Mouse (Mus musculus): ENCODE measurements around the gene Gm5678.

The Gm5678 gene

DNA sequence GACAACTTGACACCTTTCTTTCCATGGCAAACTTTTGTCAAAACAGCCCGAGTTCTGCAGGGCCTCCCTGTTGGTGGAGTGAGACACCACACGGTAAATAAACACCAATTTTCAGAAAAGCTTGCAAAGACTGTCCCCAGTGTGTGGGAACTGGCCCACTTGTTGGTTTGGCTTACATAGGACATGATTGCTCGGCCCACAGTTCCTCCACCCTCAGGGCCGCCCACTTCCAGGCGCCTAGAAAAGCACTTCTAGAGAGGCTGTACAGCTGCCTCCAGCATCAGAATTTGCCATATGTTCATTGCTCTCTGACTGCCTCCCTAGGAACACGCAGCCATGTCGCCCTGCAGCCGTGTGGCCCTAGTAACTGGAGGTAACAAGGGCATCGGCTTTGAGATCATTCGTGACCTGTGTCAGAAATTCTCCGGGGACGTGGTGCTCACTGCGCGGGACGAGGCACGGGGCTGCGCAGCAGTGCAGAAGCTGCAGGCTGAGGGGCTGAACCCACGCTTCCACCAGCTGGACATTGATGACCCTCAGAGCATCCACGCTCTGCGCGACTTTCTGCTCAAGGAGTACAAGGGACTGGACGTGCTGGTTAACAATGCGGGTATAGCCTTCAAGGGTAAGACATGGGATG is at the start of gene Gm5678:
Gene Gm5678, plus strand, starts transcription at position 337 of the 640 bp plus-strand sequence.
- DNase-seq (ENCODE audit: low spot score in 2 of 2) = no peak

DNA sequence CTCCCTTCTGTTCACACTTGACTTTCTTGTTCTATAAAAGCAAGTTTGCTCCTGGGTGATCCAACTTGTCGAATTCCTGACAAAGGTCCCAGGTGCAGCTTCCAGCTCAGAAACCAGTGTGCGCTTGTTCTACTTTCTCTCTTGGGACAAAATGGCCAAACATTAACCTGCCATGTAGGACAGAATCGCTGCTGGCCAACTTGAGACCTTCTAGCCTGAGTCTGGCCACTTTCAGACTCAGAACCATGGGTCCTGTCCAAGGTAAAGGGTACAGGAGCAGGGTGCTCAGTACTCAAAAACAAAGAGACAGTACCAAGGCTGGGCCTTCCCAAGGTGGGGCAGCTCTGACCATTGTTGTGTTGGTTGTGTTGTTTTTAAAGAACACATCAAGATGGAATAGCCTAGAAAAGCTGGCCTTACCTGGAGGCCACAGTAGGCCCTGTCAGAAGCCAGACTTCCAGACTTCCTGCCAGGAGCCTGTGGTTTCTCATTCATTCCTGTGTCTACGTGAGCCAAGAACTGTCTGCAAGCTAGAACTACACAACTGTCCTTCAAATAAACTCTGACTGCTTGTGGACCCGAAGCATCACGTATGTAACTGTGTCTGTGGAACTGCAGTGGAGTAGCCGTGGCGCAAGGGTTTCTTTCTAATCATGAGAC is 49.4 kb upstream of the Gm5678 start:
- no peak for DNase-seq (ENCODE audit: low spot score in 2 of 2)

DNA sequence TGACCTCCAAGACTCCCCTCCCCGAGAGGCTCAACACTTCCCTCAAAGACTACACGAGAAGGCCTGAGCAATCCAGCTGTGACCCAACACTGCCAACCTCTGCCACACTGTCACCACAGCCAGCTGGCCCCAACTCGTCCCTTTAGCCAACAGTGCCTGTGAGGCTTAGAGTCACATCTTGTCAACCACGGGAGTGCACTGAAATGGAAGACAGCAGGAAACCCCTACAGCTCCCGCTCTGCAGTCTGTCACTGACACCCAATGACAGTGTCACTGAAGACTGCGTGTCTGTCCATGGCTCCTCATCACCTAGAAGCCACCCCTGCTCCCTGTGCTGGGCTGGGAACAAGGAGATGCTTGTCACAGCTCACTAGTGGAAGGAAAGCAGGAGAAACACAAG is 46.8 kb upstream of the Gm5678 start:
- DNase-seq (ENCODE audit: low spot score in 2 of 2) = no peak

DNA sequence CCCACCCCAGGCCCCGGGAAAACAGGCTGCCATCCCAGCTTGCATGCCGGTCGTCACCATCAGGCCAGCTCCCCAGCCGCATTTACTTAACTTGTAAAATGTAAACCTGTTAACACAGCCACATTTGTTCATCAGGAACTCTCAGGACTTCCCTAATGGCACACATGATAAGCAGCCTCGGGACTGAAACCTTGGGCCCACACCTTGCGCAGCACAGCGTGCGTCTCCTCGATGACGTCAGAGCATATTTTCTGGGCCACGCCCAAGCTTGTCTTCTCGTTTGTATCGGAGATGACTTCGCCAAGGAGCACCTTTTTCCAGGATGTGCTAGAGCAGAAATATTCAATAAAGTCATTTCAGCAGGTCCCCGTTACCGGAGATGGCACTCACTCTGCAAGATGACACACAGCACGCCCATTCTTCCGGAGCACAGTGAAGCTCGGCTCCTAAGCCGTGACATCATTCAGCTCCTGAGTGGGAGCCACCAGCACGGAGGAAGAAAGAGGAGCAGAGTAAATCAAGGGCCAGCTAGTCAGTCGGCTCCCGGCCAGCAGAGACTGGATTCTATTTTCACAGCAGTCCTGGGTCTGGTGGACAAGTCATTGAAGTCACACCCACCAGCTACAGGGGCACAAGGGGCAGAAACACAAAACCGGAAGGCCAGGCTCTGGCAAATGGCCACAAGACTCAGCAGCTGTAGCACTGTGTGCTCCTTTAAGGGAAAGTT is 42.8 kb upstream of the Gm5678 start:
- DNase-seq (ENCODE audit: low spot score in 2 of 2) = no peak

DNA sequence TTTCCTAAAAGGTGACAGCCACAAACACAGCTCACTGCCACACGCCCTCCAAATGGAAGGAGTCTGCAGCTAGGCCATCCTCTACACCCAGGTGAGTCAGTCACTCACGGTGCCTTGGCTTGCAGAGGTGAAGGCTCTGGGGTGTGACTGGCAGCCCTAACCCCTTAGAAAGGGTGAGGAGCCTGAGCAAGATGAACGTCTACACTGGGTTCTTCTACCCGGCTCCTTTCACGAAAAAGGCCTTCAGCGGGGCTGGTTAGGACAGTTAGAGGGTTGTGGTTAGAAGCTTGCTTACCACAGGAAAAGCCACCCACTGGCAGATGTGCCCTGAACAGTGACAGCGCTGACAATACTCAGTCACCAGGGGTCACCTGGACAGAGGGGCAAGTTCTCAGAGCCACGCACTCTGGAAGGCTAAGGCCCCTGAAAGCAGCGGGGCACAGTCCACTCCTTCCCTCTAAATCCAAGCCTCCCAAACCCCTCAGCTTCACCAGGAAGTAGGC is 42.1 kb upstream of the Gm5678 start:
- DNase-seq (ENCODE audit: low spot score in 2 of 2) = no peak

- no peak for DNase-seq (ENCODE audit: low spot score in 2 of 2)
Measured at GRCm38 (mm10) chr16:93586382-93586781, 41.5 kb upstream of the Gm5678 start.

GRCm38 (mm10) chr16:93588281-93588680 is 39.6 kb upstream of the Gm5678 start:
- DNase-seq (ENCODE audit: low spot score in 2 of 2) = no peak

GRCm38 (mm10) chr16:93590915-93591314 is 37.0 kb upstream of the Gm5678 start:
- DNase-seq (ENCODE audit: low spot score in 2 of 2) = peak; percentile 32 to 35

DNA sequence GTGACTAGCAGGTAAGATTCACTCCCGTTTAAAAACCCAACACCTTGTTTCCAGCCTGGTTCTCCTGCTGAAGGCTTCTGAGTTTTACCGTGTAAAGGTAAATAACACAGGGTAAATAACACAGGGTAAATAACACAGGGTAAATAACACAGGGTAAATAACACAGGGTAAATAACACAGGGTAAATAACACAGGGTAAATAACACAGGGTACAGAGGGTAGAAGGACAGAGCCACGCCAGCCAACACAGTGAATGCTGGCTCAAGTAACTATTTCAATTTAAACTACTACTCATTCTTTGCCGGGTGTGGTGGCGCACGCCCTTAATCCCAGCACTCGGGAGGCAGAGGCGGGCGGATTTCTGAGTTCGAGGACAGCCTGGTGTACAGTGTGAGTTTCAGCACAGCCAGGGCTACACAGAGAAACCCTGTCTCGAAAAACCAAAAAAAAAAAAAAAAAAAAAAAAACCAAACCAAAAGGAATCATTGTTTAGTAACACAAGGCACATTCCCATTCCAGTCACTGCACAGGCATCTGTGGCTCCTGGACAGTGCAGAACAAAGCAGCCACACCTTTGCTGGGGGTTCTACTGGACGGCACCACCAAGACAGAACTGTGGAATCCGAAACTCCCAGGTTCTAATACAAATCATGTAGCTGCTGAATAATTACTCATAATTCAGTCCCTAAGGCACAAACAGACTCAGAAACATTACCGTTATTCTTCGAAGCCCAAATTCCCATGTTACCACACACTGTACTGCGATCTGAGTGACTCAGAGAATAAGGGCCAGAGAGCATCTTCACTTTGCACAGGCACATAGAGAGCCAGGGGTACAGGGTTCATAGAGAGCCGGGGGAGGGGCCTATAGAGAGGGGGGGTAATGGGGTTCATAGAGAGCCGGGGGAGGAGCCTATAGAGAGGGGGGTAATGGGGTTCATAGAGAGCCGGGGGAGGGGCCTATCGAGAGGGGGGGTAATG is 36.2 kb upstream of the Gm5678 start:
- DNase-seq (ENCODE audit: low spot score in 2 of 2) = no peak

- DNase-seq (ENCODE audit: low spot score in 2 of 2) = no peak
Measured at GRCm38 (mm10) chr16:93592711-93593110, 35.2 kb upstream of the Gm5678 start.

DNA sequence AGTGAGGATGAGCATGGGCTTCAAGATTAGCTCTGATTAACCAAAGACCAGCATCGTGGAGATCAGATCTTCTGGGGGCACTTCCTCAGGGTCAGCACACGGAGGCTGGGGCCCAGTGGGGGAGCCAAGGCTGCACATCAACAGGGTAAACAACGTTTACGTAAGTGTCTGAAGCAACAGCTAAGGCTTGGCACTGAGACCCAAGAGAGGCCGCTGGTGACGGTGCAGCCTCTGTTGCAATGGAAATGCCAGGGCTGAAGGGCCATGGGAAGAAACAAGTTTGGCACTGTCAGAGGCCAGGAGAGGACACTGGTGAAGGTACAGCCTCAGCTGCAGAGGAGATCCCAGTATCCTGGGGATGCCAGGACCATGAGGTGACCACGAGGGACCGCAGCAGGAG is 34.5 kb upstream of the Gm5678 start:
- peak in 1 of 2 experiments; percentile 50 for DNase-seq (ENCODE audit: low spot score in 2 of 2)

DNA sequence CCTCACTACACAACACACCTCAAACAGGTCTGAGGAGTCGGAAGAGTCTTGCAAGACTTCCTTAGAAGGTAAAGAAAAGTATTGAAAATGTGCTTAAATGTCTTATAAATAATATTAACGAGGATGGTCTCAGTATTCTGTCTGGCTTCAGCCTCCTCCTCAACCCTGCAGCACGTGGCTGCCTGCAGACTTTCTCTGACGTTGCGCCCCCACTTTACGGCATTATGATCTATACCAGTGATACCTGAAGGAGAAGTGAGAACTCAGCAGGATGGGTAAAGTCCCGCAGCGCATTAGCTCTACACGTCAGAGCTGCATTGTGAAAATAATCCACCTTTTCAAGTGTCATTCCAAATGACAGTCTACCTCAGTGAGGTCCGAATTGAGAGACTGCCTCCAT is 33.4 kb upstream of the Gm5678 start:
- DNase-seq (ENCODE audit: low spot score in 2 of 2) = no peak

- no peak for DNase-seq (ENCODE audit: low spot score in 2 of 2)
Measured at GRCm38 (mm10) chr16:93595766-93596165, 32.1 kb upstream of the Gm5678 start.

DNA sequence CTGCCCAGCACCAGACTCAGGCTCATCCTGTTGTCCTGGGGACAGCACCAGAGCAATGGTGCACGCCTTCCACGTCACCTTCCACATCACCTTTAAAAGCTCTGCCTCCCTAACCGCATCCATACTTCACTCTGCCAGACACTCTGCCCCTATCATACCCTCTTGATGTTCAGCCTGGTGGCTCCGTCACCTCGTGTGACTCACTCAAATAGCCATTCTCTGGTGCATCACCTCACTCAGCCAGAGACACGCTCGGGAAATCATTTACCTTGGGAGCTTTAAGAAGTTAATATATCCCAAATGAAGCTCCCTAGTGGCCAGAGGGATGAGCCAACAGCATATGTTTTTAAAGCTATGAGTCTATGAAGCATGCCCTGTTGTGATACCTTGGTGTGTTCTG is 31.1 kb upstream of the Gm5678 start:
- no peak for DNase-seq (ENCODE audit: low spot score in 2 of 2)

GRCm38 (mm10) chr16:93597551-93597950 is 30.3 kb upstream of the Gm5678 start:
- no peak for DNase-seq (ENCODE audit: low spot score in 2 of 2)

- DNase-seq (ENCODE audit: low spot score in 2 of 2) = no peak
Measured at GRCm38 (mm10) chr16:93599461-93599860, 28.4 kb upstream of the Gm5678 start.

DNA sequence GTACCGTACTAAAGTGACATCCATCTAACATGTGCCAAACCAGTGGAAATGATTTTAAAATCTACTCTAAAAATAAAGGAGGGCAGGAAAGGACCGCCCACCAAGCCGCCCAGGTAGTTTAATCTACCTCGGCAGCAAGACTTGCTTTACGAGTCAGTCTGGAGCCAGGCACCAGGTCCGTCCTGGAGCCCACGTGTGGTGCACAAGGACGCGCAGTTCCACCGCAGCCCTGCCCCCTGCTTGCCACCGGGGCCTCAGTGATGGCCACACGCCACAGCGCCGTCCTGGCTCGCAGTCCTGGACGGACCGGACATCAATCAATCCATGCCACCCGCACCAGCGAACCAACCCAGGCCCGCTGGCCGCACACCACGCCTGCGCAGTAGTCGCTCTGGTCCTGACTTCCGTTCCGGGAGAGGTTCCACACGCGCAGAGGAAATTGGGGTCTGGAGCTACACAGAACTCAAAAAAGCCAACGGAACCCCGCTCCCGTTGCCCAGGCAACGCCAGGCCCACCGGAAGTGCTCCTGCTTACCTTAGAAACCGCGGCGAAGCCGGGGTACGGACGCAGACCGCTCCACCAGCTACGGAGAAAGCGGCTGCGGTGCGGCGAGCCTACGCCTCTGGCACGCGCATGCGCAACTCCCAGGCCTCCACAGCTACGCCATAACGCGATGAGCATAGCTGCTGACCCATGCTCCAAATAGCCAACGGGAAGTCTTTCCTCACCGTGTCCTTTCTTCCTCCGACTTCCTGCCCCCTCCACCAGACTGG is 24.3 kb upstream of the Gm5678 start, which contains the start of gene Setd4:
Gene Setd4, minus strand, starts transcription at position 625 of the 774 bp plus-strand sequence.
- DNase-seq (ENCODE audit: low spot score in 2 of 2) = peak; percentile 86 to 93

DNA sequence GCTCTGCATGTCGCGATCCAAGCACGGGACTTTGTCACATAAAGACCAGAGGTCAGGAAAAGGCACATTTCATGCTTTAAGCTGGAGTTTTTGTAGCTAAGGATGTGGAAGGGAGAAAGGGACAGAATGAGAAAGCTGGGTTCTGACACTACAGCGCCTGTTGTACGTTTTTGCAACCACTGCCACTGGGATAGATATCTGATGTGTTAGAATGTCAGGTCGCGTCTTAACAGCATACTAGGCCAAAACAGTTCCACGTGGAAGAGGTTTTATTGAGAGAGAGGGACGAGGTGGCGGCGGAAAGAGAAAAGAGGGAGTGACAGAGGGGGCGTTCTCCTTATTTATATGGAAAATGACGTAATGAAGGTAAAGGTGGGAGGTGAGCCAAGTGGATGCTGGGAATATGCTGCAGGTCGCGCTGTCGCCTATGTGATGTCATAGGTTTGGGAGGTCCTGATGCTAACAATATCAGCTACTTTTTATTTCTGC is 23.4 kb upstream of the Gm5678 start:
- no peak for DNase-seq (ENCODE audit: low spot score in 2 of 2)

GRCm38 (mm10) chr16:93605553-93605952 is 22.3 kb upstream of the Gm5678 start, which contains the start of gene Cbr1:
Gene Cbr1, plus strand, starts transcription at chr16:93605853.
- DNase-seq (ENCODE audit: low spot score in 2 of 2) = no peak

- no peak for DNase-seq (ENCODE audit: low spot score in 2 of 2)
Measured at GRCm38 (mm10) chr16:93606146-93606545, 21.8 kb upstream of the Gm5678 start.
